Mouse (Mus musculus) megakaryocyte, embryonic 14.5 days (primary cell): ENCODE data around the gene Pate2.

Experiments used
- FLI1 ChIP-seq: IDR thresholded peaks from 2 replicates; pipeline ENCODE4 v1.6.1; 2012; ENCODE audit warnings: low read length, inconsistent platforms, mixed read lengths
- GATA1 ChIP-seq: IDR thresholded peaks from 3 replicates; pipeline ENCODE4 v1.6.1; 2012; ENCODE audit warnings: mixed read lengths, low read length, inconsistent platforms, borderline replicate concordance

DNA sequence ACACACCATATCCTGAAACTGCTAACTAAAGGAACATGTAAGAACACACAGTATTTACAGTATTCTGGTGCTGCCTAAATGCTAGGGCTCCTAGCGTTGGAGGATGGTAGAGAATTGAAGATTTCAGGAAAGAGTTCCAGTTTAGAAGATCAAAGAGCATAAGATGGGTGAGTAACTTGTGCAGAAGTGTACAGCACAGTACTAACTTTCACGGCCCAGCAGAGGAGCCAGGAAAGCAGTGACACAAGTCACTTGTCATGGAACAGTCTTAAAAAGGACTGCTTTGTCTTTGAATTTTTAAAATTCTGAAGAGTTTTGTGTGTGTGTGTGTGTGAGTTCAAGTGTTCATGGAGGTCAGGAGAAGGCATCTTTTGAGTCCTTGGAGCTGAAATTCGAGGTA is 2.1 kb upstream of the Pate2 start:
- TF ChIP-seq FLI1: no peak
- TF ChIP-seq GATA1: no peak
